Mouse (Mus musculus) G1E (cell line): ENCODE measurements around the gene Jmjd1c.

Source experiments
- CTCF ChIP-seq: IDR thresholded peaks from 2 replicates; pipeline ENCODE4 v1.5.1; 2012; ENCODE audit warnings: low read depth, low read length, inconsistent platforms, mixed read lengths
- GATA1 ChIP-seq: IDR thresholded peaks from 2 replicates; pipeline ENCODE4 v1.6.1; 2012; ENCODE audit warnings: borderline replicate concordance, low read length, inconsistent platforms, mixed read lengths
- GATA2 ChIP-seq: IDR thresholded peaks from 2 replicates; pipeline ENCODE4 v1.6.1; 2012; ENCODE audit warnings: low read depth, low read length, inconsistent platforms, borderline replicate concordance
- POLR2AphosphoS5 ChIP-seq: IDR thresholded peaks from 2 replicates; pipeline ENCODE4 v1.6.1; 2012; ENCODE audit warnings: low read depth, low read length, inconsistent platforms; ENCODE audit not compliant: insufficient replicate concordance
- TAL1 ChIP-seq: conservative IDR thresholded peaks from 2 replicates; pipeline ENCODE4 v1.6.1; 2012; ENCODE audit warnings: low read depth, low read length, inconsistent platforms, mixed read lengths

DNA sequence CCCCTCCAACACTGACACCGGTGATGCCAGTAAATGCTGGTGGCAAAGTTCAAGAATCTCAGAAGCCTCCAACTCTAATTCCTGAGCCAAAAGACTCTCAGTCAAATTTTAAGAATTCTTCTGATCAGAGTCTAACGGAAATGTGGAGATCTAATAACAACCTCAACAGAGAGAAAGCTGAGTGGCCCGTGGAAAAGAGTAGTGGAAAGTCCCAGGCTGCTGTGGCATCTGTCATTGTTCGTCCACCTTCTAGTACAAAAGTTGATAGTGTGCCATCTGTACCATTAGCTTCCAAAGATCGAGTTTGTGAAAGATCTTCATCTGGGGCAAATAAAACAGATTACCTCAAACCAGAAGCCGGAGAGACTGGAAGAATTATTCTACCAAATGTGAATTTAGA is 129.6 kb downstream of the Jmjd1c start:
- TF ChIP-seq CTCF (no peak), TAL1 (no peak), GATA1 (no peak), POLR2AphosphoS5 (no peak), GATA2 (no peak)
